Mouse (Mus musculus) ES-E14 (cell line): ENCODE data around the gene Slc35b2. TPM values are rescaled to one million over a fixed set of nuclear protein-coding genes. Genes with fewer than 3 reads are reported as not detected.

Experiments used
- DNase-seq: peaks from one replicate; pipeline ENCODE4 v3.0.0-alpha.2; 2013; ENCODE audit warnings: low read depth, low spot score
- H3K27ac ChIP-seq: 2 replicates; pipeline ENCODE4 v1.5.1; 2012; ENCODE audit warnings: low read depth, mild to moderate bottlenecking, low read length, moderate library complexity, mixed read lengths; ENCODE audit not compliant: poor library complexity, insufficient read depth, severe bottlenecking
- H3K36me3 ChIP-seq: 2 replicates; pipeline ENCODE4 v1.6.1; 2012; ENCODE audit warnings: mild to moderate bottlenecking, low read length, moderate library complexity, mixed read lengths; ENCODE audit not compliant: control insufficient read depth, poor library complexity, insufficient read depth, severe bottlenecking
- H3K4me1 ChIP-seq, 2 experiments: fragments of 150-350 bp in 1 of 2; sonication (generic) in 1 of 2; 2 replicates each; pipeline ENCODE4 v1.6.1; 2012; ENCODE audit warnings: low read length in 2 of 2, mild to moderate bottlenecking in 1 of 2, mixed read lengths in 1 of 2; ENCODE audit not compliant: control insufficient read depth in 2 of 2, insufficient read depth in 2 of 2, poor library complexity in 1 of 2
- H3K4me3 ChIP-seq, 2 experiments: fragments of 150-350 bp in 1 of 2; sonication (generic) in 1 of 2; 2 replicates each; pipeline ENCODE4 v1.5.1; 2012; ENCODE audit warnings: low read length in 2 of 2, low read depth in 1 of 2, mild to moderate bottlenecking in 1 of 2, mixed read lengths in 1 of 2; ENCODE audit not compliant: insufficient read depth in 1 of 2, poor library complexity in 1 of 2, severe bottlenecking in 1 of 2
- H3K9ac ChIP-seq: 2 replicates; pipeline ENCODE4 v1.6.1; 2012; ENCODE audit warnings: low read depth, mild to moderate bottlenecking, low read length, mixed read lengths; ENCODE audit not compliant: poor library complexity, insufficient read depth, severe bottlenecking
- H3K9me3 ChIP-seq: fragments of 150-350 bp; sonication (generic); 2 replicates; pipeline ENCODE4 v1.6.1; 2012; ENCODE audit warnings: low read depth, mild to moderate bottlenecking, low read length; ENCODE audit not compliant: control insufficient read depth, insufficient read depth
- CHD2 ChIP-seq: IDR thresholded peaks from 2 replicates; pipeline ENCODE4 v1.6.1; 2014; ENCODE audit warnings: mild to moderate bottlenecking, low read depth, low read length, inconsistent platforms
- HCFC1 ChIP-seq: IDR thresholded peaks from 2 replicates; pipeline ENCODE4 v1.6.1; 2012; ENCODE audit warnings: low read length, inconsistent platforms, borderline replicate concordance; ENCODE audit not compliant: insufficient read depth
- MAFK ChIP-seq: IDR thresholded peaks from 2 replicates; pipeline ENCODE4 v1.6.1; 2014; ENCODE audit warnings: mild to moderate bottlenecking, low read depth, low read length, inconsistent platforms; ENCODE audit not compliant: insufficient read depth
- ZC3H11A ChIP-seq: IDR thresholded peaks from 2 replicates; pipeline ENCODE4 v1.6.1; 2012; ENCODE audit warnings: low read depth, mild to moderate bottlenecking, inconsistent platforms, low read length, borderline replicate concordance
- ZNF384 ChIP-seq: IDR thresholded peaks from 2 replicates; pipeline ENCODE4 v1.6.1; 2012; ENCODE audit warnings: low read depth, low read length, inconsistent platforms
- in situ Hi-C, 2 experiments: fragments of 600-800 bp; cut with MboI; formaldehyde crosslinking; loops; one replicate each; pipeline ENCODE4 v1.15.1; 2025; ENCODE audit warnings: low sequenced_read_pairs in 2 of 2, inconsistent platforms in 1 of 2; ENCODE audit not compliant: unreplicated experiment in 2 of 2
- total RNA-seq: library from RNA; depleted of rRNA; stranded (reverse); fragments of 300-350 nt; gene quantifications from 2 replicates; pipeline ENCODE4 v1.2.3, GENCODE M21; 2012

The Slc35b2 gene
- total RNA-seq, 1 experiment = 96.7 TPM

GRCm38 (mm10) chr17:45557246-45557824 lies 6.3 kb upstream of the Slc35b2 start:
- DNase-seq = no peak
- no peak overlapping the region for H3K4me3 ChIP-seq
- no peak overlapping the region for H3K9ac ChIP-seq
- no peaks in the 10 kb centered on the region for H3K36me3 ChIP-seq
- H3K9me3 ChIP-seq = no peaks in the 10 kb centered on the region
- H3K4me1 ChIP-seq = peaks cover 4% of the 10 kb centered on the region in 2 experiments; a peak in 3 of 4 replicates
- H3K27ac ChIP-seq = no peak overlapping the region
- in situ Hi-C loops = loop anchor here (10.0 kb wide), 1 partner anchor 83 kb away; the partner anchor contains the start of gene Spats1 (in 2 of the 2)
- TF ChIP-seq MAFK (no peak), CHD2 (no peak), ZNF384 (no peak), ZC3H11A (no peak), HCFC1 (no peak)

DNA sequence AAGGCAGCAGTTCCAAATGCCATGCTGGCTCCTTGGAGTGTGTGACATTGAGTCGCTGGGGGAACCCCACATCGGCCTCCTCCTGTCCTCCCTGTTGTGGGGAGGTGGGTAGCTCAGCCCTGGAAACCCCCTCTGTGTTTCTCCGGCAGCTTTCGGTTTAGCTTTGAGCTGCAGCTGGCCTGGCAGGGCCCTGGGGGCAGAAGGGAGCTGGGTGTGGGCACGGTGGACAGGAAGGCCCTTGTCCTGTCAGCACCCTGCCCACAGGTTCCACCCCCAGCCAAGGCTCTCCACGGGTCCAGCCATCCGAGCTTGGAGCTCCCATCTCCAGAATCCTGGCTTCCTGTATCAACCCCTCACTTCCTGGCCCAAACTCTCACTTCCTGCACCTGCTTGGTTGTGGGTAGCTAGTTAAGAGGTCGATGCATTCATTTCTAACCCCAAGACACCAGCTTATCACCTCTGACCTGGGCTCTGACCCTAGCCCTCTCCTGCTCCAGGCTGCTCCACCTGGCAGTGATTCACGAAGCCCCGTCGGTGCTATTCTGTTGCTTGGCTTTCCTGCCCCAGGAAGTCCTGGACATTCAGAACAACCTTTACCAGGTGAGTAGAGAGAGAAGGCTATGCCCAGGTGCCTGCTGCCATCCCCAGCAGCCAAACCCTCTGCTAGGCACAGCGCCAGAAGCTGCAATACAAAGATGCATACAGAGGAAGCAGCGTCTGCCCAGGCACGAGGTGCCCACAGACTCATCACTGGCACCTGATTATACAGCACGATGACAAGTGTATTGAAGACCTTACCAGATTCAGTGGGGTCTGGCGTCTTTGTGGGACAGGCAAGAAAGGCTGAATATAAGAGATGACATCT lies 5.4 kb upstream of the Slc35b2 start:
- TF ChIP-seq HCFC1 (no peak), ZC3H11A (no peak), MAFK (no peak), ZNF384 (no peak), CHD2 (no peak)
- H3K4me3 ChIP-seq = no peak overlapping the region
- H3K9ac ChIP-seq = no peak overlapping the region
- peaks cover 4% of the 10 kb centered on the region in 2 experiments; a peak in 3 of 4 replicates for H3K4me1 ChIP-seq
- no peaks in the 10 kb centered on the region for H3K36me3 ChIP-seq
- DNase-seq = no peak
- in situ Hi-C loops = loop anchor here (10.0 kb wide), 1 partner anchor 83 kb away; the partner anchor contains the start of gene Spats1 (in 2 of the 2)
- H3K27ac ChIP-seq = no peak overlapping the region
- no peaks in the 10 kb centered on the region for H3K9me3 ChIP-seq

DNA sequence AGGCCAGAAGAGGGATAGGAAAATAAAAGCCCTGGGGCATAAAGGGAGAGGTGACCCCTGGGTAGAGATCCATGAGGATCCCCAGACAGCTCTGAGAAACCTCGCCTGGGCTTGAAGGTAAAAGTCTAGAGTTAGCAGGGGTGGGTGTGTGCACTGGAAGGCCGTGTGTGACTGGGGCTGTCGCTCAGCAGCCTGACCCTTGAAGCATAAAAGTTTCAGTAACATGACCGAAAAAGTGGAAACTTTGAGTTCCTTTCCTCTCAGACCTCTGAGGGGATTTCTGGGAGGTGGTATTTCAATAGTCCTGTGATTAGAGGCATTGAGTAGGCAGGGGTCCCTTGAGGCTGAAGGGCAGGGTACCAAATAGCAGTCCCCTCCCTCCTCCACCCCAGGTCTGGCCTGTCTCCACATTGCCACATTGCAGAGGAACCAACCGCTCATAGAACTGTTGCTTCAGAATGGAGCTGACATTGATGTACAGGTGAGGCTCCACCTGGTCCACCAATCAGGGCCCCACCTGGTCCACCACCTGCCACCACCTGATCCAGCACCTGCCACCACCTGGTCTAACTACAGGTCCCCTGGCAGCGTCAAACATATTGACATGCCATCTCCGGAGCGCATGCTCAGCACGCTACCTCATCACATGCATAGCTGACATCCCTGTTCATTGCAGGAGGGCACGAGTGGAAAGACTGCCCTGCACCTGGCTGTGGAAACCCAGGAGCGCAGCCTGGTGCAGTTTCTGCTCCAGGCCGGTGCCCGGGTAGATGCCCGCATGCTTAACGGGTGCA lies 3.7 kb upstream of the Slc35b2 start:
- Histone ChIP-seq H3K27ac (no peak overlapping the region), H3K9ac (no peak overlapping the region), H3K4me1 (peaks cover 4 to 5% of the 10 kb centered on the region in 2 experiments; a peak in 3 of 4 replicates), H3K36me3 (no peaks in the 10 kb centered on the region), H3K9me3 (no peaks in the 10 kb centered on the region), H3K4me3 (no peak overlapping the region)
- DNase-seq = no peak
- in situ Hi-C loops = loop anchor here (10.0 kb wide), 1 partner anchor 85 kb away; the partner anchor contains the start of gene Spats1 (in 2 of the 2)
- TF ChIP-seq MAFK = no peak
- no peak for TF ChIP-seq ZC3H11A
- no peak for TF ChIP-seq CHD2
- no peak for TF ChIP-seq HCFC1
- no peak for TF ChIP-seq ZNF384

DNA sequence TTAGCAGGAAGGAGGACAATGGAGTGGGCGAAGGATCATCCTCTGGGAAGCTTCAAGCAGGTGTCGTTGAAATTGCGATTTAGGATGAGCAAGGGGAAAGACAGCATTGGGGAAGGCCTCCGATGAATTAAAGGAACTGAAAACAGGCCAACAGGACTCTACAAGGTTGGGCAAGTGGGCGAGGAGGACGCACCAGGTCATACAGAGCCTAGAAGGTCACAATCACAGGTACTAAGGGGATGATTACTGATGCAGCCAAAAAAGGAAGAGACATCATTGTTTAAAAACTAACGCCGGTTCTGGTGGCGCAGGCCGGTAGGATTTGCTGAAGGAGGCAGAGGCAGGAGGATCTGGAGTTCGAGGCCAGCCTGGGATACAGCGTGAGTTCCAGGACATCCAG lies 458 bp upstream of the Slc35b2 start:
- no peak for DNase-seq
- Histone ChIP-seq H3K36me3 (peaks cover 30% of the 10 kb centered on the region), H3K27ac (no peak overlapping the region), H3K9ac (no peak overlapping the region), H3K4me1 (peaks cover 1 to 7% of the 10 kb centered on the region in 2 experiments; a peak in 3 of 4 replicates), H3K4me3 (peak overlapping the region in 1 of 2 experiments; percentile 80; a peak in 1 of 4 replicates), H3K9me3 (no peaks in the 10 kb centered on the region)
- in situ Hi-C loops = no loop called here
- TF ChIP-seq ZC3H11A (no peak), CHD2 (no peak)
